Mouse (Mus musculus) heart, embryonic 12.5 days (tissue): ENCODE measurements around the gene Scmh1. TPM values are rescaled to one million over a fixed set of nuclear protein-coding genes. Genes with fewer than 3 reads are reported as not detected.

Experiments
- ATAC-seq: fragments of 200-750 bp; cut with Nextera tagmentation; 2 replicates; pipeline ENCODE4 v1.8.0; 2017; ENCODE audit warnings: moderate TSS enrichment, moderate library complexity; ENCODE audit not compliant: insufficient number of reproducible peaks, low FRiP score
- H3K27ac ChIP-seq: fragments of 300-500 bp; sonication (generic); 2 replicates; pipeline ENCODE4 v1.5.1; 2016; ENCODE audit warnings: mild to moderate bottlenecking, moderate library complexity; ENCODE audit not compliant: poor library complexity, severe bottlenecking
- H3K27me3 ChIP-seq: fragments of 300-500 bp; sonication (generic); replicated peaks from 2 replicates; pipeline ENCODE4 v1.6.1; 2016; ENCODE audit warnings: mild to moderate bottlenecking, moderate library complexity
- H3K36me3 ChIP-seq: fragments of 300-500 bp; sonication (generic); 2 replicates; pipeline ENCODE4 v1.6.1; 2016; ENCODE audit warnings: mild to moderate bottlenecking, moderate library complexity
- H3K4me1 ChIP-seq: fragments of 300-500 bp; sonication (generic); replicated peaks from 2 replicates; pipeline ENCODE4 v1.6.1; 2016; ENCODE audit warnings: mild to moderate bottlenecking
- H3K4me2 ChIP-seq: fragments of 300-500 bp; sonication (generic); 2 replicates; pipeline ENCODE4 v1.6.1; 2016; ENCODE audit warnings: mild to moderate bottlenecking, moderate library complexity
- H3K4me3 ChIP-seq: fragments of 300-500 bp; sonication (generic); 2 replicates; pipeline ENCODE4 v1.5.1; 2016; ENCODE audit warnings: mild to moderate bottlenecking
- H3K9ac ChIP-seq: fragments of 300-500 bp; sonication (generic); 2 replicates; pipeline ENCODE4 v1.6.1; 2016; ENCODE audit warnings: mild to moderate bottlenecking, moderate library complexity
- H3K9me3 ChIP-seq: fragments of 300-500 bp; sonication (generic); replicated peaks from 2 replicates; pipeline ENCODE4 v1.6.1; 2016; ENCODE audit warnings: mild to moderate bottlenecking, moderate library complexity
- WGBS: fragments of 180-500 bp; shearing (Covaris S2); methylation state at CpG from one replicate; pipeline ENCODE4 v1.1.7; 2016; 5-methylcytosine and 5-hydroxymethylcytosine counted together
- polyA plus RNA-seq: library from polyadenylated mRNA; unstranded; fragments of >200 nt; fragmentation: Nextera tagmentation; extraction: Ambion mirVana; gene quantifications from 2 replicates; pipeline ENCODE4 v1.2.1, GENCODE M21; 2016

The Scmh1 gene
- polyA plus RNA-seq, 1 experiment from 2014 or later, result 90.1 TPM

GRCm38 (mm10) chr4:120556592-120556991 is 151.5 kb downstream of the Scmh1 start:
- 83% methylated on average over 6 of the region's 6 CpGs for WGBS
- H3K36me3 ChIP-seq, result peaks cover 86% of the 10 kb centered on the region
- H3K4me2 ChIP-seq, result no peak overlapping the region
- no peak overlapping the region for H3K9ac ChIP-seq
- no peaks in the 10 kb centered on the region for H3K27me3 ChIP-seq
- no peak overlapping the region for H3K27ac ChIP-seq
- no peak for ATAC-seq
- H3K4me1 ChIP-seq, result no peaks in the 10 kb centered on the region
- no peaks in the 10 kb centered on the region for H3K9me3 ChIP-seq
- H3K4me3 ChIP-seq, result no peak overlapping the region

- ATAC-seq, result no peak
- H3K9ac ChIP-seq, result no peak overlapping the region
- no peak overlapping the region for H3K27ac ChIP-seq
- H3K4me2 ChIP-seq, result no peak overlapping the region
- no peaks in the 10 kb centered on the region for H3K9me3 ChIP-seq
- H3K4me3 ChIP-seq, result no peak overlapping the region
- 84% methylated on average over 2 of the region's 2 CpGs for WGBS
- H3K27me3 ChIP-seq, result no peaks in the 10 kb centered on the region
- peaks cover 47% of the 10 kb centered on the region for H3K36me3 ChIP-seq
- peaks cover 22% of the 10 kb centered on the region for H3K4me1 ChIP-seq
These were observed 160.6 kb downstream of the Scmh1 start for GRCm38 (mm10) chr4:120565726-120566125.

DNA sequence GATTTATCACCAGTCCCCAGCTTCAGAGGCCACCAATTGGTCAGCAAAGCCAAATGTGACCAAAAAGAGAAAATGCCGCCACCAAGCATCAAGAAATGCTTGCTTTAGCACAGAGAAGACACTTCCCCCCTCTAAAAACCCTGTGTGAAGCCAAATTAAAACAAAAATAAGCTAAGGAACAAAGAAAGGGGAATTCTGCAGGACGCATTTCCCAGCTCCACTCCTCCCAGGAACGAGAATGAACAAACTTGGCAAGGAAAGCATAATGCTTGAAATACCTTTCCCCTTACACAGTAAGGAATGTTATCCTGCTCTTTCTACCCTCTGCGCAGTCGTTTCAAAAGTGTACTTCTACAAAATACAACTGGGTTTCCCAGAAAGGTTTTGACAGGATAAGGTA is 162.9 kb downstream of the Scmh1 start:
- no peaks in the 10 kb centered on the region for H3K27me3 ChIP-seq
- peak overlapping the region; percentile 37 for H3K4me3 ChIP-seq
- H3K9ac ChIP-seq, result peak overlapping the region; percentile 64; the same call in 1 of the 2 replicates
- no peak for ATAC-seq
- peak overlapping the region; percentile 97 for H3K27ac ChIP-seq
- peaks cover 26% of the 10 kb centered on the region for H3K36me3 ChIP-seq
- peaks cover 29% of the 10 kb centered on the region for H3K4me1 ChIP-seq
- peak overlapping the region; percentile 69 for H3K4me2 ChIP-seq
- H3K9me3 ChIP-seq, result no peaks in the 10 kb centered on the region
- 18% methylated on average over 5 of the region's 5 CpGs for WGBS

GRCm38 (mm10) chr4:120569025-120569424 is 163.9 kb downstream of the Scmh1 start:
- peaks cover 16% of the 10 kb centered on the region for H3K36me3 ChIP-seq
- no peak for ATAC-seq
- peaks cover 29% of the 10 kb centered on the region for H3K4me1 ChIP-seq
- H3K27me3 ChIP-seq, result no peaks in the 10 kb centered on the region
- peak overlapping the region; percentile 89 for H3K4me3 ChIP-seq
- H3K9ac ChIP-seq, result peak overlapping the region; percentile 96
- H3K9me3 ChIP-seq, result no peaks in the 10 kb centered on the region
- H3K4me2 ChIP-seq, result peak overlapping the region; percentile 78
- H3K27ac ChIP-seq, result peak overlapping the region; percentile 97
- WGBS, result 10% methylated on average over 4 of the region's 4 CpGs

DNA sequence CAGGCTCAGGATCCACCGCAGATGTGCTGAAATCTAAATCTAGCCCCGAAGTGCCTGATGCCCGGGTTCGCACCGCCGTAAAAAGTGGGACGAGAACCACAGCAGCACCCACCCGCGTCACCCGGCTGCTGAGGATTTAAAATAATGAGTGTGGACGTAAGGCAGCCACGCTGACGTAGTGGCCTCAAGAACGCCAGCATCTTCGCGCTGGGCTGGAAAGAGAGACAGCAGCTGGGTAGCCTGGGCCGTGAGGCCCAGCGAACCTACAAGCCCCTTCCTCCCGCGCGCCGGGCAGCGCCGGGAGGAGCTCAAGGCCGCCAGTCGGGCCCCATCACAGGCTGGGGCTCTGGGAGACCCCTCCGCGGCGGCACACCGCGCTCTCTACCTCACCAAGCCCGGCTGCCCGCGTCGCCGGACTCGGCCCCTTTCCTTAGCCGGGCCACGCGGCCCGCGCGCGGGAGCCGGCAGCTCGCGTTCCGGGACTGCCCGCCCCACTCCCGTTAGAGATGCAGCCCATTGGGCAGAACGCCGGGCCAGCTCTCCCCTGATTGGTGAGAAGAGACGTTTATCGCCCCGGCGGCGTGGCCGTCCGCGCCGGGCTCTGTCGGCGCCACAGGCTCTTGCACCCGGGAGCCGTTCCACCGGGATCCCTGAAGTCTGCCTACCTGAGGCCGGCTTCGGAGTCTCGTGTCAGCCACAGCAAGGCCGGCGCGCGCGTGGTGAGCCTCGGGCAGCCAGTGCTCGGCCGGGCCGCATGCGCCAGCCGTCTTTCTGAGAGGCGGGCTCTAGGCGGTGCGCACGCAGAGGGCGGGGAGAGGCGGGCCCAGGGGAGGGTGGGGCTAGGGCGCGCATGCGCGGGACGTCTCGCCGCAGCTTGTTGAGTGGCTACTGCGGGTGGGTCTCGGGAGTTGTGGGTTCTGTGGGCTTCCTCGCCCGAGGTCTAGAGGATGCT is 164.7 kb downstream of the Scmh1 start, which contains the start of gene Ctps:
Gene Ctps, minus strand, starts transcription at position 791 of the 952 bp plus-strand sequence.
- Histone ChIP-seq H3K36me3 (peaks cover 9% of the 10 kb centered on the region), H3K9me3 (no peaks in the 10 kb centered on the region), H3K27me3 (no peaks in the 10 kb centered on the region), H3K4me3 (peak within 1 kb of the TSS; percentile 89), H3K9ac (peak within 1 kb of the TSS; percentile 96), H3K4me1 (peaks cover 29% of the 10 kb centered on the region), H3K4me2 (peak within 1 kb of the TSS; percentile 78), H3K27ac (peak within 1 kb of the TSS; percentile 97)
- WGBS, result under 1% methylated on average over 96 of the region's 97 CpGs
- ATAC-seq, result peak; percentile 97

- Histone ChIP-seq H3K9me3 (no peaks in the 10 kb centered on the region), H3K4me1 (peaks cover 29% of the 10 kb centered on the region), H3K27ac (peak overlapping the region; percentile 97), H3K9ac (peak overlapping the region; percentile 96), H3K36me3 (peaks cover 4% of the 10 kb centered on the region; the same call in 1 of the 2 replicates), H3K27me3 (no peaks in the 10 kb centered on the region), H3K4me3 (peak overlapping the region; percentile 89), H3K4me2 (peak overlapping the region; percentile 78)
- WGBS, result 2% methylated on average over 27 of the region's 27 CpGs
- ATAC-seq, result peak; percentile 71
These were observed 165.5 kb downstream of the Scmh1 start for GRCm38 (mm10) chr4:120570438-120571069.

- no peaks in the 10 kb centered on the region for H3K27me3 ChIP-seq
- H3K9me3 ChIP-seq, result no peaks in the 10 kb centered on the region
- H3K9ac ChIP-seq, result no peak overlapping the region
- H3K27ac ChIP-seq, result peak overlapping the region; percentile 0; the same call in 1 of the 2 replicates
- 63% methylated on average over 3 of the region's 3 CpGs for WGBS
- H3K4me1 ChIP-seq, result peaks cover 29% of the 10 kb centered on the region
- H3K36me3 ChIP-seq, result peaks cover 4% of the 10 kb centered on the region; the same call in 1 of the 2 replicates
- peak overlapping the region; percentile 89; the same call in 1 of the 2 replicates for H3K4me3 ChIP-seq
- peak overlapping the region; percentile 78 for H3K4me2 ChIP-seq
- no peak for ATAC-seq
These were observed 166.0 kb downstream of the Scmh1 start for GRCm38 (mm10) chr4:120571070-120571464.

- H3K4me1 ChIP-seq, result peaks cover 28% of the 10 kb centered on the region
- 58% methylated on average over 3 of the region's 3 CpGs for WGBS
- H3K36me3 ChIP-seq, result no peaks in the 10 kb centered on the region
- no peaks in the 10 kb centered on the region for H3K27me3 ChIP-seq
- no peak overlapping the region for H3K4me3 ChIP-seq
- no peak for ATAC-seq
- 0 out of 2 replicates have a peak overlapping the region, but pooled peaks have one; percentile 0 for H3K27ac ChIP-seq
- H3K9me3 ChIP-seq, result no peaks in the 10 kb centered on the region
- H3K4me2 ChIP-seq, result no peak overlapping the region
- H3K9ac ChIP-seq, result no peak overlapping the region
These were observed 166.6 kb downstream of the Scmh1 start for GRCm38 (mm10) chr4:120571691-120572090.

Other genes starting within 250 kb of the Scmh1 start
- gene Edn2, start 244.1 kb upstream of the Scmh1 start, polyA plus RNA-seq, result 0.38 and 0.55 TPM in 2 replicates
- gene Foxo6, start 117.9 kb upstream of the Scmh1 start, polyA plus RNA-seq, result 0.06 and 0.08 TPM in 2 replicates
- not detected in 2 replicates for gene Slfnl1, start 127.0 kb downstream of the Scmh1 start, polyA plus RNA-seq
- 119 and 122 TPM in 2 replicates for gene Ctps, start 165.0 kb downstream of the Scmh1 start, polyA plus RNA-seq
- not detected in 2 replicates for gene Gm8439, start 183.5 kb downstream of the Scmh1 start, polyA plus RNA-seq